Mouse (Mus musculus) CH12.LX (cell line): ENCODE results near the gene Foxc2. TPM values are rescaled to one million over a fixed set of nuclear protein-coding genes. Genes with fewer than 3 reads are reported as not detected.

Source experiments
- DNase-seq: peaks from one replicate; pipeline ENCODE4 v3.0.0-alpha.2; 2013; ENCODE audit errors: extremely low read depth
- H3K27ac ChIP-seq: 2 replicates; pipeline ENCODE4 v1.5.1; 2012; ENCODE audit warnings: low read depth, mild to moderate bottlenecking, control low read depth, moderate library complexity; ENCODE audit not compliant: insufficient read depth
- H3K27me3 ChIP-seq: replicated peaks from 2 replicates; pipeline ENCODE3; 2012; ENCODE audit warnings: inconsistent platforms
- H3K36me3 ChIP-seq, 2 experiments: replicated peaks in 1 of 2; 2 replicates each; pipeline versions ENCODE3 to v1.6.1; 2012; ENCODE audit warnings: inconsistent platforms in 1 of 2, low read length in 1 of 2, mild to moderate bottlenecking in 1 of 2, mixed read lengths in 1 of 2, moderate library complexity in 1 of 2; ENCODE audit not compliant: control insufficient read depth in 1 of 2, insufficient read depth in 1 of 2
- H3K4me1 ChIP-seq, 2 experiments: 2 replicates each; pipeline ENCODE4 v1.6.1; 2012; ENCODE audit warnings: inconsistent platforms in 1 of 2, moderate library complexity in 1 of 2; ENCODE audit not compliant: insufficient read depth in 2 of 2, control insufficient read depth in 1 of 2
- H3K4me2 ChIP-seq: 2 replicates; pipeline ENCODE4 v1.6.1; 2012; ENCODE audit warnings: low read depth, mild to moderate bottlenecking, control low read depth; ENCODE audit not compliant: poor library complexity, insufficient read depth, severe bottlenecking
- H3K4me3 ChIP-seq, 3 experiments: fragments of 150-350 bp in 1 of 3; sonication (generic) in 1 of 3; replicated peaks in 1 of 3; 2 replicates each; pipeline versions ENCODE3 to v1.5.1; 2011 to 2012; ENCODE audit warnings: low read depth in 2 of 3, low read length in 2 of 3, mild to moderate bottlenecking in 2 of 3, moderate library complexity in 2 of 3, control low read depth in 1 of 3, improper control_type of control experiment in 1 of 3, inconsistent platforms in 1 of 3, mixed read lengths in 1 of 3; ENCODE audit not compliant: poor library complexity in 1 of 3
- H3K79me2 ChIP-seq: replicated peaks from 2 replicates; pipeline ENCODE4 v1.6.1; 2012; ENCODE audit warnings: mild to moderate bottlenecking, moderate library complexity; ENCODE audit not compliant: control insufficient read depth, poor library complexity, insufficient read depth, severe bottlenecking; ENCODE audit errors: extremely low read depth
- H3K9ac ChIP-seq: 2 replicates; pipeline ENCODE4 v1.6.1; 2012; ENCODE audit warnings: low read depth, mild to moderate bottlenecking, control low read depth, moderate library complexity; ENCODE audit not compliant: insufficient read depth
- H3K9me3 ChIP-seq: replicated peaks from 2 replicates; pipeline ENCODE3; 2012; ENCODE audit warnings: low read length, inconsistent platforms, mixed read lengths
- BHLHE40 ChIP-seq: IDR thresholded peaks from 2 replicates; pipeline ENCODE4 v1.6.1; 2011; ENCODE audit warnings: mild to moderate bottlenecking, low read depth, low read length, improper control_type of control experiment
- CHD2 ChIP-seq: IDR thresholded peaks from 2 replicates; pipeline ENCODE4 v1.6.1; 2011; ENCODE audit warnings: low read length, improper control_type of control experiment
- CTCF ChIP-seq, 2 experiments: IDR thresholded peaks in 1 of 2; conservative IDR thresholded peaks in 1 of 2; 2 replicates each; pipeline ENCODE4 v1.5.1; 2011 to 2012; ENCODE audit warnings: low read depth in 2 of 2, low read length in 2 of 2, improper control_type of control experiment in 1 of 2, inconsistent platforms in 1 of 2, mild to moderate bottlenecking in 1 of 2, moderate library complexity in 1 of 2
- ELF1 ChIP-seq: IDR thresholded peaks from 2 replicates; pipeline ENCODE4 v1.6.1; 2014; ENCODE audit warnings: low read depth, mild to moderate bottlenecking, inconsistent platforms, low read length, improper control_type of control experiment
- ETS1 ChIP-seq: conservative IDR thresholded peaks from 2 replicates; pipeline ENCODE4 v1.6.1; 2012; ENCODE audit warnings: low read depth, mild to moderate bottlenecking, inconsistent platforms, low read length, improper control_type of control experiment, moderate library complexity
- GABPA ChIP-seq: IDR thresholded peaks from 2 replicates; pipeline ENCODE4 v1.6.1; 2012; ENCODE audit warnings: low read depth, low read length, improper control_type of control experiment, inconsistent platforms; ENCODE audit not compliant: insufficient replicate concordance
- KAT2A ChIP-seq: IDR thresholded peaks from 2 replicates; pipeline ENCODE4 v1.6.1; 2012; ENCODE audit warnings: low read length, improper control_type of control experiment, inconsistent platforms; ENCODE audit not compliant: insufficient replicate concordance
- MAFK ChIP-seq: IDR thresholded peaks from 2 replicates; pipeline ENCODE4 v1.6.1; 2011; ENCODE audit warnings: low read length, improper control_type of control experiment; ENCODE audit not compliant: insufficient replicate concordance
- MEF2A ChIP-seq: IDR thresholded peaks from 2 replicates; pipeline ENCODE4 v1.6.1; 2014; ENCODE audit warnings: low read depth, mild to moderate bottlenecking, inconsistent platforms, low read length, improper control_type of control experiment, borderline replicate concordance
- MXI1 ChIP-seq: IDR thresholded peaks from 2 replicates; pipeline ENCODE4 v1.6.1; 2011; ENCODE audit warnings: mild to moderate bottlenecking, low read depth, low read length, improper control_type of control experiment
- NRF1 ChIP-seq: IDR thresholded peaks from 2 replicates; pipeline ENCODE4 v1.6.1; 2014; ENCODE audit warnings: low read depth, mild to moderate bottlenecking, inconsistent platforms, low read length, improper control_type of control experiment, moderate library complexity
- POLR2A ChIP-seq: IDR thresholded peaks from 2 replicates; pipeline ENCODE4 v1.6.1; 2011; ENCODE audit warnings: low read depth, mild to moderate bottlenecking, improper control_type of control experiment, low read length
- SMC3 ChIP-seq: IDR thresholded peaks from 2 replicates; pipeline ENCODE4 v1.6.1; 2011; ENCODE audit warnings: low read depth, low read length, improper control_type of control experiment
- TCF12 ChIP-seq: IDR thresholded peaks from 2 replicates; pipeline ENCODE4 v1.6.1; 2014; ENCODE audit warnings: low read depth, mild to moderate bottlenecking, inconsistent platforms, low read length, improper control_type of control experiment
- USF2 ChIP-seq: conservative IDR thresholded peaks from 2 replicates; pipeline ENCODE4 v1.6.1; 2011; ENCODE audit warnings: low read depth, low read length, improper control_type of control experiment
- dilution Hi-C: fragments of 300-500 bp; cut with MboI; formaldehyde crosslinking; loops from 2 replicates; pipeline ENCODE4 v1.14.3; 2020; ENCODE audit warnings: low sequenced_read_pairs; ENCODE audit not compliant: extremely low pct_unique_long_range_greater_than_20kb, extremely low pct_ligation_motif_present
- in situ Hi-C: fragments of 300-500 bp; cut with MboI; formaldehyde crosslinking; loops from 3 replicates; pipeline ENCODE4 v1.14.3; 2019; ENCODE audit warnings: low sequenced_read_pairs, low pct_ligation_motif_present, low pct_unique_long_range_greater_than_20kb, mixed read lengths
- polyA plus RNA-seq: library from polyadenylated mRNA; unstranded; fragments of >175 nt; gene quantifications from 2 replicates; pipeline ENCODE4 v1.2.1, GENCODE M21; 2012; ENCODE audit warnings: low read depth; ENCODE audit not compliant: insufficient read length
- total RNA-seq, 2 experiments: library from RNA; depleted of rRNA; stranded (reverse); fragments of 300-350 nt in 1 of 2; fragments of >200 nt in 1 of 2; gene quantifications; 2 replicates each; pipeline ENCODE4 v1.2.3; 2012 to 2014

Foxc2 gene
- total and polyA plus RNA-seq, 3 experiments, result not detected

DNA sequence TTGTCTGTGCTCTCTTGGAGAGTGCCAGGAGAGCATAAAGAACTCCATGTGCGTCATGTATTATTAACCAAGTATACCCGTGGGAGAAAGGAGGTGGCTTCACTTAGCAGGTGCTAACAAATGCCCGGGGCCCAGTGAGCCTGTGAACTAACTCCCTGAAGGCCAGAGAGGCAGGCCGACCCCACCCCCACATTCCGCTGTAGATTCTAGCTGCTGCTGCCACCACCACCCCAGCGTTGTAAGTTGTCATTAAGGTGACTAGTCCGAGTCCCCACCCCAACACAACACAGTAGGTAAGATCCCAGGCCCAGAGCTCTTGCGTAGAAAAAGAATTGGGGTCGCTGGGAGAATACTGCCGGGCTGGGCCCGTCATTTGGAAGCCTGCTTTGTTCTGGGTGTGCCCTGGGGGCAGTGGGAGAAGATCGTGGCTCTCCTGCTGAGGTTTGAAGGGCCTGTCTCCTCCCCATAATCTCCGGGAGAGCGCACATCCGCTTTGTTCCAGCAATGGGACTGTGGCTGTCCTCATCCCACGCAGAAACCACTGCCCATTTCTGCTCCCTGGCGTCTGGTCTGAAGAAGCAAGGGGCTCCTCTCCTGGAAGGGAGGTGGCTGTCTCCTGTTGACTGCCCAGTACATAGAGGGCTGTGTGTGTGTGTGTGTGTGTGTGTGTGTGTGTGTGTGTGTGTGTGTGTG, 8.7 kb downstream of the Foxc2 start:
- H3K4me2 ChIP-seq, result no peak overlapping the region
- in situ Hi-C loops, result no loop called here
- no peaks in the 10 kb centered on the region for H3K9me3 ChIP-seq

DNA sequence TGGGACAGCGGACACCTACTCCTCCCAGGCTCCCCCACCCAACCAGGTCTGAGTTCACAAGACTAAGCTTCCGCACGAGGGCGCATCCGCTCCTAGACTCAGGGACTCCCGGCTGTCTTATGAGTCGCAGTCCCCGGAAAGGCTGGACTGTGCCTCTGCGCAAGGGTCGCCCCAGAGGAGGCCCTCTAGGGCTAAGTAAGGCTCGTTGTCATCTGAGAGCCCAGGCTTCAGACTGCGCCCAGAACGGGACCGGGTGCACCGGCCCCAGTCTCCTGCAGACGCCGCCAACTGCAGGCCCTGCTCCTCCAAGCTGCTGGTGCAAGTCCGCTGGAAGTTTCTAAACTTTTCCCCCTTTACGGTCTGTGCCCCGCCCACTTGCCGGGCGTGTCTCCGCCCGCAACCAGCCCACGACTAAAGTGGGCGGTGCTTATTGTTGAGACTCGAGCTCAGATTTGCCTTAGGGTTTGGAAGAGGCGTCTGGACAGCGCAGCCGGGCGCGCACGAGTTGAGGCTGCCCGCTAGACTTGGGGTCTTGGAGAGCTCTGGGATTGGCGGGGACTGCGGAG, 9.4 kb downstream of the Foxc2 start:
- dilution Hi-C loops, result no loop called here
- no peaks in the 10 kb centered on the region for H3K36me3 ChIP-seq
- no peak for DNase-seq
- H3K9me3 ChIP-seq, result no peaks in the 10 kb centered on the region
- H3K27ac ChIP-seq, result no peak overlapping the region
- no peaks in the 10 kb centered on the region for H3K79me2 ChIP-seq
- H3K27me3 ChIP-seq, result peaks cover 53% of the 10 kb centered on the region
- TF ChIP-seq GABPA (no peak), POLR2A (no peak), ETS1 (no peak), MAFK (no peak), MXI1 (no peak), MEF2A (no peak)
- in situ Hi-C loops, result no loop called here
- peaks cover 7 to 14% of the 10 kb centered on the region in 2 experiments for H3K4me1 ChIP-seq
- no peak overlapping the region for H3K4me3 ChIP-seq
- H3K4me2 ChIP-seq, result no peak overlapping the region
- no peak overlapping the region for H3K9ac ChIP-seq

More for the DNA sequence above, 8.7 kb downstream of the Foxc2 start:
- Histone ChIP-seq H3K4me3 (no peak overlapping the region), H3K79me2 (no peaks in the 10 kb centered on the region), H3K4me1 (peaks cover 7 to 14% of the 10 kb centered on the region in 2 experiments), H3K9ac (no peak overlapping the region), H3K36me3 (no peaks in the 10 kb centered on the region), H3K27ac (no peak overlapping the region), H3K27me3 (peaks cover 57% of the 10 kb centered on the region)
- TF ChIP-seq TCF12 (no peak), CTCF (conservative IDR thresholded peaks at IDR 0.05 in 1 of 2, IDR thresholded peaks at IDR 0.05 in 1 of 2; ENCODE audit: low read depth in 2 of 2, low read length in 2 of 2) (no peak), NRF1 (no peak), POLR2A (no peak), ELF1 (no peak), CHD2 (no peak), KAT2A (no peak), USF2 (no peak), SMC3 (no peak), BHLHE40 (no peak)
- no peak for DNase-seq
- dilution Hi-C loops, result no loop called here
